Mouse (Mus musculus) hindbrain, postnatal 0 days (tissue): ENCODE data around the gene Alcam. TPM values are rescaled to one million over a fixed set of nuclear protein-coding genes. Genes with fewer than 3 reads are reported as not detected.

Experiments used
- ATAC-seq: fragments of 200-750 bp; cut with Nextera tagmentation; 2 replicates; pipeline ENCODE4 v1.8.0; 2017; ENCODE audit warnings: mild to moderate bottlenecking, moderate TSS enrichment, moderate library complexity
- DNase-seq: peaks from one replicate; pipeline ENCODE4 v3.0.0-alpha.2; 2015; ENCODE audit warnings: low spot score
- H3K27ac ChIP-seq: fragments of 300-500 bp; sonication (generic); 2 replicates; pipeline ENCODE4 v1.5.1; 2014; ENCODE audit warnings: mild to moderate bottlenecking
- H3K27me3 ChIP-seq: fragments of 300-500 bp; sonication (generic); 2 replicates; pipeline ENCODE4 v1.6.1; 2014; ENCODE audit warnings: low read length, mixed read lengths; ENCODE audit not compliant: insufficient read depth
- H3K36me3 ChIP-seq: fragments of 300-500 bp; sonication (generic); 2 replicates; pipeline ENCODE4 v1.6.1; 2014; ENCODE audit warnings: low read length, mixed read lengths; ENCODE audit not compliant: insufficient read depth
- H3K4me1 ChIP-seq: fragments of 300-500 bp; sonication (generic); 2 replicates; pipeline ENCODE4 v1.6.1; 2014; ENCODE audit warnings: antibody characterized with exemption, low read length, mixed read lengths; ENCODE audit not compliant: insufficient read depth
- H3K4me2 ChIP-seq: fragments of 300-500 bp; sonication (generic); 2 replicates; pipeline ENCODE4 v1.6.1; 2014; ENCODE audit warnings: low read depth, mild to moderate bottlenecking, low read length, moderate library complexity, mixed read lengths
- H3K4me3 ChIP-seq: fragments of 300-500 bp; sonication (generic); 2 replicates; pipeline ENCODE4 v1.5.1; 2014; ENCODE audit warnings: low read length
- H3K9ac ChIP-seq: fragments of 300-500 bp; sonication (generic); replicated peaks from 2 replicates; pipeline ENCODE4 v1.6.1; 2014; ENCODE audit warnings: mild to moderate bottlenecking, low read length, moderate library complexity, mixed read lengths
- H3K9me3 ChIP-seq: fragments of 300-500 bp; sonication (generic); 2 replicates; pipeline ENCODE4 v1.6.1; 2016; ENCODE audit warnings: low read length, mixed read lengths
- CTCF ChIP-seq: IDR thresholded peaks from 2 replicates; pipeline ENCODE4 v1.5.1; 2016; ENCODE audit warnings: antibody characterized with exemption, control low read depth, low read depth
- WGBS: fragments of 180-500 bp; shearing (Covaris S2); extraction: QIAGEN DNeasy Blood & Tissue Kit; methylation state at CpG from one replicate; pipeline ENCODE4 v1.1.7; 2014; 5-methylcytosine and 5-hydroxymethylcytosine counted together
- polyA plus RNA-seq: library from polyadenylated mRNA; unstranded; fragments of >200 nt; fragmentation: Nextera tagmentation; extraction: Ambion mirVana; gene quantifications from 2 replicates; pipeline ENCODE4 v1.2.1, GENCODE M21; 2015
- total RNA-seq: library from RNA; depleted of rRNA; stranded (reverse); fragments of >200 nt; gene quantifications from 2 replicates; pipeline ENCODE4 v1.2.3, GENCODE M21; 2014

Alcam gene
- total and polyA plus RNA-seq, 2 experiments from 2014 or later, result 40.3 to 106 TPM

GRCm38 (mm10) chr16:52280186-52280585 is 173.7 kb downstream of the Alcam start:
- Histone ChIP-seq H3K4me2 (no peak overlapping the region), H3K9ac (no peak overlapping the region), H3K9me3 (no peaks in the 10 kb centered on the region), H3K36me3 (no peaks in the 10 kb centered on the region; the same call in 1 of the 2 replicates), H3K4me1 (no peaks in the 10 kb centered on the region), H3K4me3 (no peak overlapping the region), H3K27me3 (no peaks in the 10 kb centered on the region), H3K27ac (no peak overlapping the region)
- TF ChIP-seq CTCF, result no peak
- DNase-seq (peak; percentile 63), ATAC-seq (0 out of 2 replicates have a peak, but pooled peaks have one; percentile 29)
- 54% methylated on average over 2 of the region's 2 CpGs for WGBS

- no peak for ATAC-seq
- no peak overlapping the region for H3K27ac ChIP-seq
- H3K9ac ChIP-seq, result no peak overlapping the region
- no peak overlapping the region for H3K4me2 ChIP-seq
- no peak overlapping the region for H3K4me3 ChIP-seq
- DNase-seq, result no peak
- TF ChIP-seq CTCF, result no peak
- no peaks in the 10 kb centered on the region for H3K27me3 ChIP-seq
- H3K4me1 ChIP-seq, result no peaks in the 10 kb centered on the region
- WGBS, result 92% methylated on average over 4 of the region's 4 CpGs
- no peaks in the 10 kb centered on the region for H3K9me3 ChIP-seq
- no peaks in the 10 kb centered on the region for H3K36me3 ChIP-seq
Measured at GRCm38 (mm10) chr16:52265066-52265465, 188.8 kb downstream of the Alcam start.

GRCm38 (mm10) chr16:52263751-52264150 is 190.1 kb downstream of the Alcam start:
- ATAC-seq (no peak), DNase-seq (no peak)
- no peak for TF ChIP-seq CTCF
- Histone ChIP-seq H3K27ac (no peak overlapping the region), H3K4me3 (no peak overlapping the region), H3K4me1 (no peaks in the 10 kb centered on the region), H3K9me3 (no peaks in the 10 kb centered on the region), H3K36me3 (no peaks in the 10 kb centered on the region), H3K9ac (no peak overlapping the region), H3K4me2 (no peak overlapping the region), H3K27me3 (no peaks in the 10 kb centered on the region)

GRCm38 (mm10) chr16:52262582-52262981 is 191.3 kb downstream of the Alcam start:
- DNase-seq, result no peak

GRCm38 (mm10) chr16:52261755-52262154 is 192.1 kb downstream of the Alcam start:
- WGBS, result 91% methylated on average over 1 of the region's 1 CpGs
- no peak overlapping the region for H3K4me3 ChIP-seq
- H3K36me3 ChIP-seq, result no peaks in the 10 kb centered on the region
- H3K27ac ChIP-seq, result no peak overlapping the region
- no peaks in the 10 kb centered on the region for H3K9me3 ChIP-seq
- no peak for TF ChIP-seq CTCF
- H3K27me3 ChIP-seq, result no peaks in the 10 kb centered on the region
- ATAC-seq (no peak), DNase-seq (no peak)
- no peak overlapping the region for H3K9ac ChIP-seq
- H3K4me1 ChIP-seq, result no peaks in the 10 kb centered on the region
- H3K4me2 ChIP-seq, result no peak overlapping the region

More at GRCm38 (mm10) chr16:52262582-52262981, 191.3 kb downstream of the Alcam start:
- no peaks in the 10 kb centered on the region for H3K4me1 ChIP-seq
- H3K27me3 ChIP-seq, result no peaks in the 10 kb centered on the region
- H3K9ac ChIP-seq, result no peak overlapping the region
- no peak overlapping the region for H3K4me3 ChIP-seq
- ATAC-seq, result no peak
- TF ChIP-seq CTCF, result no peak
- H3K4me2 ChIP-seq, result no peak overlapping the region
- no peaks in the 10 kb centered on the region for H3K36me3 ChIP-seq
- WGBS, result 24% methylated on average over 1 of the region's 1 CpGs
- no peaks in the 10 kb centered on the region for H3K9me3 ChIP-seq
- H3K27ac ChIP-seq, result no peak overlapping the region

- no peak overlapping the region for H3K4me3 ChIP-seq
- no peak for TF ChIP-seq CTCF
- H3K27me3 ChIP-seq, result no peaks in the 10 kb centered on the region
- H3K36me3 ChIP-seq, result peaks cover 3% of the 10 kb centered on the region; the same call in 1 of the 2 replicates
- no peak overlapping the region for H3K27ac ChIP-seq
- H3K9ac ChIP-seq, result no peak overlapping the region
- no peak overlapping the region for H3K4me2 ChIP-seq
- no peaks in the 10 kb centered on the region for H3K9me3 ChIP-seq
- DNase-seq (no peak), ATAC-seq (no peak)
- 90% methylated on average over 4 of the region's 4 CpGs for whole genome bisulfite sequencing
- H3K4me1 ChIP-seq, result no peaks in the 10 kb centered on the region
Measured at GRCm38 (mm10) chr16:52250935-52251334, 202.9 kb downstream of the Alcam start.

GRCm38 (mm10) chr16:52250196-52250595 is 203.7 kb downstream of the Alcam start:
- no peak overlapping the region for H3K4me3 ChIP-seq
- no peaks in the 10 kb centered on the region for H3K4me1 ChIP-seq
- no peak overlapping the region for H3K4me2 ChIP-seq
- no peaks in the 10 kb centered on the region for H3K9me3 ChIP-seq
- H3K27me3 ChIP-seq, result no peaks in the 10 kb centered on the region
- ATAC-seq (no peak), DNase-seq (no peak)
- H3K27ac ChIP-seq, result no peak overlapping the region
- no peak for TF ChIP-seq CTCF
- peaks cover 3% of the 10 kb centered on the region; the same call in 1 of the 2 replicates for H3K36me3 ChIP-seq
- no peak overlapping the region for H3K9ac ChIP-seq
- 93% methylated on average over 4 of the region's 4 CpGs for WGBS
